Mouse (Mus musculus) heart, embryonic 15.5 days (tissue): ENCODE measurements around the gene Glipr1. TPM values are rescaled to one million over a fixed set of nuclear protein-coding genes. Genes with fewer than 3 reads are reported as not detected.

Experiments used
- ATAC-seq: fragments of 200-750 bp; cut with Nextera tagmentation; replicated peaks from 2 replicates; pipeline ENCODE4 v1.8.0; 2017; ENCODE audit warnings: low read depth, moderate TSS enrichment; ENCODE audit not compliant: insufficient number of reproducible peaks, insufficient read depth, low FRiP score
- H3K27ac ChIP-seq: fragments of 300-500 bp; sonication (generic); 2 replicates; pipeline ENCODE4 v1.5.1; 2015; ENCODE audit warnings: mild to moderate bottlenecking, inconsistent platforms
- H3K27me3 ChIP-seq: fragments of 300-500 bp; sonication (generic); 2 replicates; pipeline ENCODE4 v1.6.1; 2015; ENCODE audit warnings: inconsistent platforms
- H3K36me3 ChIP-seq: fragments of 300-500 bp; sonication (generic); 2 replicates; pipeline ENCODE4 v1.6.1; 2015; ENCODE audit warnings: mild to moderate bottlenecking, inconsistent platforms
- H3K4me1 ChIP-seq: fragments of 300-500 bp; sonication (generic); replicated peaks from 2 replicates; pipeline ENCODE4 v1.6.1; 2015; ENCODE audit warnings: inconsistent platforms
- H3K4me2 ChIP-seq: fragments of 300-500 bp; sonication (generic); 2 replicates; pipeline ENCODE4 v1.6.1; 2015; ENCODE audit warnings: inconsistent platforms, mild to moderate bottlenecking, moderate library complexity
- H3K4me3 ChIP-seq: fragments of 300-500 bp; sonication (generic); 2 replicates; pipeline ENCODE4 v1.5.1; 2015; ENCODE audit warnings: mild to moderate bottlenecking, inconsistent platforms
- H3K9ac ChIP-seq: fragments of 300-500 bp; sonication (generic); 2 replicates; pipeline ENCODE4 v1.6.1; 2015; ENCODE audit warnings: mild to moderate bottlenecking, inconsistent platforms
- H3K9me3 ChIP-seq: fragments of 300-500 bp; sonication (generic); replicated peaks from 2 replicates; pipeline ENCODE4 v1.6.1; 2016; ENCODE audit warnings: inconsistent platforms
- WGBS: fragments of 180-500 bp; shearing (Covaris S2); methylation state at CpG from one replicate; pipeline ENCODE4 v1.1.7; 2015; ENCODE audit warnings: mixed read lengths; 5-methylcytosine and 5-hydroxymethylcytosine counted together
- polyA plus RNA-seq: library from polyadenylated mRNA; unstranded; fragments of >200 nt; fragmentation: Nextera tagmentation; extraction: Ambion mirVana; gene quantifications from 2 replicates; pipeline ENCODE4 v1.2.1, GENCODE M21; 2015

Gene Glipr1
- polyA plus RNA-seq, 1 experiment from 2014 or later, result 2.3 TPM

GRCm38 (mm10) chr10:111997671-111998070, 4.8 kb downstream of the Glipr1 start:
- Histone ChIP-seq H3K9me3 (no peaks in the 10 kb centered on the region), H3K4me3 (no peak overlapping the region), H3K27ac (no peak overlapping the region), H3K4me1 (0 out of 2 replicates have a peak, but pooled peaks cover under 1% of the 10 kb centered on the region), H3K4me2 (no peak overlapping the region), H3K27me3 (no peaks in the 10 kb centered on the region), H3K9ac (no peak overlapping the region), H3K36me3 (no peaks in the 10 kb centered on the region)
- ATAC-seq, result no peak

- Histone ChIP-seq H3K4me3 (peak overlapping the region; percentile 10; the same call in 1 of the 2 replicates), H3K36me3 (no peaks in the 10 kb centered on the region), H3K27ac (no peak overlapping the region), H3K4me1 (no peaks in the 10 kb centered on the region), H3K4me2 (0 out of 2 replicates have a peak overlapping the region, but pooled peaks have one; percentile 21), H3K9me3 (no peaks in the 10 kb centered on the region), H3K9ac (no peak overlapping the region), H3K27me3 (no peaks in the 10 kb centered on the region)
- no peak for ATAC-seq
- WGBS, result 55% methylated on average over 8 of the region's 8 CpGs
Observed at GRCm38 (mm10) chr10:111996911-111997347, 5.5 kb downstream of the Glipr1 start.

GRCm38 (mm10) chr10:111996549-111996904, 5.9 kb downstream of the Glipr1 start:
- WGBS, result 80% methylated on average over 7 of the region's 7 CpGs
- Histone ChIP-seq H3K4me2 (0 out of 2 replicates have a peak overlapping the region, but pooled peaks have one; percentile 21), H3K27ac (no peak overlapping the region), H3K4me3 (peak overlapping the region; percentile 10; the same call in 1 of the 2 replicates), H3K4me1 (no peaks in the 10 kb centered on the region), H3K9ac (no peak overlapping the region), H3K36me3 (no peaks in the 10 kb centered on the region), H3K9me3 (no peaks in the 10 kb centered on the region), H3K27me3 (no peaks in the 10 kb centered on the region)
- ATAC-seq, result no peak

- ATAC-seq, result no peak
- Histone ChIP-seq H3K4me1 (no peaks in the 10 kb centered on the region), H3K4me3 (no peak overlapping the region), H3K36me3 (no peaks in the 10 kb centered on the region), H3K9me3 (no peaks in the 10 kb centered on the region), H3K4me2 (no peak overlapping the region), H3K27ac (no peak overlapping the region), H3K27me3 (no peaks in the 10 kb centered on the region), H3K9ac (no peak overlapping the region)
- 81% methylated on average over 11 of the region's 11 CpGs for WGBS
Observed at GRCm38 (mm10) chr10:111995803-111996548, 6.5 kb downstream of the Glipr1 start.

GRCm38 (mm10) chr10:111986453-111986852, 16.0 kb downstream of the Glipr1 start:
- no peaks in the 10 kb centered on the region for H3K27me3 ChIP-seq
- WGBS, result 88% methylated on average over 6 of the region's 6 CpGs
- H3K27ac ChIP-seq, result no peak overlapping the region
- H3K36me3 ChIP-seq, result peaks cover 37% of the 10 kb centered on the region
- no peak overlapping the region for H3K4me3 ChIP-seq
- ATAC-seq, result no peak
- no peak overlapping the region for H3K9ac ChIP-seq
- H3K4me1 ChIP-seq, result no peaks in the 10 kb centered on the region
- no peaks in the 10 kb centered on the region for H3K9me3 ChIP-seq
- H3K4me2 ChIP-seq, result no peak overlapping the region

- ATAC-seq, result no peak
- H3K4me1 ChIP-seq, result no peaks in the 10 kb centered on the region
- no peaks in the 10 kb centered on the region for H3K9me3 ChIP-seq
- 90% methylated on average over 5 of the region's 5 CpGs for WGBS
- H3K27ac ChIP-seq, result no peak overlapping the region
- H3K9ac ChIP-seq, result no peak overlapping the region
- no peak overlapping the region for H3K4me2 ChIP-seq
- H3K27me3 ChIP-seq, result no peaks in the 10 kb centered on the region
- no peak overlapping the region for H3K4me3 ChIP-seq
- peaks cover 62% of the 10 kb centered on the region for H3K36me3 ChIP-seq
Observed at GRCm38 (mm10) chr10:111983070-111983469, 19.4 kb downstream of the Glipr1 start.

- Histone ChIP-seq H3K27ac (no peak overlapping the region), H3K36me3 (peaks cover 31% of the 10 kb centered on the region; the same call in 1 of the 2 replicates), H3K9me3 (no peaks in the 10 kb centered on the region), H3K9ac (no peak overlapping the region), H3K27me3 (no peaks in the 10 kb centered on the region), H3K4me1 (peaks cover 7% of the 10 kb centered on the region), H3K4me3 (no peak overlapping the region), H3K4me2 (no peak overlapping the region)
- WGBS, result 39% methylated on average over 5 of the region's 5 CpGs
- no peak for ATAC-seq
Observed at GRCm38 (mm10) chr10:111977584-111977983, 24.8 kb downstream of the Glipr1 start.

GRCm38 (mm10) chr10:111972542-111973361, 29.7 kb downstream of the Glipr1 start, which contains the start of gene Krr1:
Krr1 (plus strand) TSS chr10:111972664.
- Histone ChIP-seq H3K27me3 (no peaks in the 10 kb centered on the region; the same call in 1 of the 2 replicates), H3K4me1 (peaks cover 9% of the 10 kb centered on the region), H3K9ac (peak within 1 kb of the TSS; percentile 84), H3K27ac (peak within 1 kb of the TSS; percentile 68), H3K4me2 (peak within 1 kb of the TSS; percentile 81), H3K9me3 (no peaks in the 10 kb centered on the region), H3K36me3 (no peaks in the 10 kb centered on the region), H3K4me3 (peak within 1 kb of the TSS; percentile 78)
- ATAC-seq, result peak; percentile 97
- under 1% methylated on average over 51 of the region's 51 CpGs for WGBS

GRCm38 (mm10) chr10:111971929-111972328, 30.5 kb downstream of the Glipr1 start:
- WGBS, result 79% methylated on average over 3 of the region's 3 CpGs
- no peak for ATAC-seq
- Histone ChIP-seq H3K36me3 (no peaks in the 10 kb centered on the region), H3K27me3 (no peaks in the 10 kb centered on the region; the same call in 1 of the 2 replicates), H3K27ac (no peak overlapping the region), H3K4me3 (no peak overlapping the region), H3K9ac (no peak overlapping the region), H3K9me3 (no peaks in the 10 kb centered on the region), H3K4me2 (peak overlapping the region; percentile 33), H3K4me1 (peaks cover 9% of the 10 kb centered on the region)

GRCm38 (mm10) chr10:111966394-111966793, 36.0 kb downstream of the Glipr1 start:
- Histone ChIP-seq H3K9ac (no peak overlapping the region), H3K4me1 (no peaks in the 10 kb centered on the region), H3K27me3 (no peaks in the 10 kb centered on the region; the same call in 1 of the 2 replicates), H3K9me3 (no peaks in the 10 kb centered on the region), H3K27ac (no peak overlapping the region), H3K36me3 (no peaks in the 10 kb centered on the region), H3K4me2 (no peak overlapping the region), H3K4me3 (no peak overlapping the region)
- 51% methylated on average over 4 of the region's 4 CpGs for WGBS
- no peak for ATAC-seq

- H3K9ac ChIP-seq, result no peak overlapping the region
- H3K27me3 ChIP-seq, result no peaks in the 10 kb centered on the region
- no peak overlapping the region for H3K27ac ChIP-seq
- peaks cover 8% of the 10 kb centered on the region; the same call in 1 of the 2 replicates for H3K4me1 ChIP-seq
- no peak overlapping the region for H3K4me2 ChIP-seq
- H3K36me3 ChIP-seq, result no peaks in the 10 kb centered on the region
- H3K4me3 ChIP-seq, result no peak overlapping the region
- H3K9me3 ChIP-seq, result no peaks in the 10 kb centered on the region
- ATAC-seq, result no peak
- 74% methylated on average over 6 of the region's 6 CpGs for WGBS
Observed at GRCm38 (mm10) chr10:111960459-111960858, 42.0 kb downstream of the Glipr1 start.
